Mouse (Mus musculus) kidney, postnatal 25 days (tissue): ENCODE measurements around the gene Stx5a.

Source experiments
- DNase-seq, 2 experiments: peaks; one replicate each; pipeline ENCODE4 v3.0.0; 2021; ENCODE audit warnings: mixed read lengths in 2 of 2

Stx5a gene

DNA sequence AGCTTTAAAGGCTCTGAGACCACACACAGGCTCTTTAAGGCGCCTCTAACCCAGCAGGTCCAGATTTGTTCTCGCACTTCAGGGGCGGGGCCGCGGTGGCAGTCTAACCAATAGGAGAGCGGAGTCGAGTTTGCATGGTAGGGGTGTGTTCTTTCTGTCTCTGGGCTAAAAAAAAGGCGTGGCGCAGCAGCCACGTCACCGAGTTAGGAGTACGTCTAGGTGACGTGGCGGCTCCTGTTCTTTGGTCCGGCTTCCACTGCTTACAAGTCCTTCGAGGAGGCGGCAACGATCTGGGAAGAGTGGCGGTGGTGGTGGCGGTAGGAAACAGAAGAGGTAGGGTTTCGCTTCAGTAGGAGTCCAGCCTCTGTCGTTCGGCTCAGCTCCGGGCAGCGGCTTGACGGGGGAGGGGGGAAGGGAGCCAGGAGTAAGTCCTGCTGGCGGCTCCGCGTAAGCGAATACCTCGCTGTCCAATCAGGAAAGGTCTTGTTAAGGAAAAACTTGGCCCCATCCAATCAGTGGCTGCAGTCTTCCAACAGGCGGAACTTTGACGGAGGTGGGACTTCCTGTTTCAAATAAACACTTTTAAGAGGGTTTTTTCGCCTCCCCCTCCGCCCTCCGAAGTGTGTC is at the start of gene Stx5a:
TSS of gene Stx5a (plus strand) at position 171 of the 627 bp plus-strand sequence.
- peak; percentile 98 to 99 for DNase-seq

DNA sequence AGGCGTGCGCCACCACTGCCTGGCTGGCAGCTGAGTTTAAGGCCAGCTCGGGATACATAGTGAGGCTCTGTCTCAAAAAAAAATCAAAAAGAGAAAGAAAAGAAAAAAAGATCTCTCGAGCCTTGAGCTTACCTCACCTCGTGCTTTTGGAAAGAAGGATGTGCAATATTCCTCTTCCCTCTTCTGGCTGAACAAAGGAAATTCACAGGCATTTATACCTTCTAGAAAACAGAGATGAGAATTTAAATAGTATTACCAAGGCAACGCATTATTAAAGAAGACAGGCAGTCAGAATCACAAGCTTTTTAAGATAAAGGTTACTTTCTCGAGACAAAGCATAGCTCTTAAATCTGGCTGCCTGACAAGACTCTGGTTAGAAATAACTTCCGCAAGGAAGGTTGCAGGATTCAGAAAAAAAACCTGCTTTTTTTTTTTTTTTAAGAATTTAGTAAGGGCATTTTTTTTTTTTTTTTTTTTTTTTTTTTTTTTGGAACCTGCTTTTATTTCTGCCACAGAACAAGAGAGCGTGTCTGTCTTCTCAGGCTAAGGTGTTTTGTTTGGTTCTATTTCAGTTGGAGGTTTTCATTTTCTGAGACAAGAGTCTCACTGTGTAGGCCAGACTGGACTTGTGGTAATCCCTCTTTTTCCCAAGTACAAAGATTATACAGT is 49.2 kb upstream of the Stx5a start:
- no peak for DNase-seq

DNA sequence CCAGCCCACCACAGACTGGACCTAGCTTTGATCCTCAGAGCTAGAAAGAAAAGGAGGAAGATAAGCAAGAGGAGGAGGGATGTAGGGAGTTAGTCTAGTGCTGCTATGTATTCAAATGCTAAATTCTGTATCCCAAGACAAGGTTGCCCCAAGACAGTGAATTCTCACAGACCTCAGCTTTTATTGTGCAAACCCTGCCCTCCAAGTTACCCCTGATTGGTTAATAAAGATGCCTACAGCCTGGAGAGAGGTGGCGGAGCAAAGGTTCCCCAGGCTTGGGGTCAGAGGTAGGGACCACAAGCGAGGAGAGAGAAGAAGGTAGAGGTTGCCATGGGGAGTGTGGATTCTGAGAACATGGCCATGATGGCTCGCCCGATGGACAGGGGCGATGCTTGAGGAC is 48.5 kb upstream of the Stx5a start:
- DNase-seq: no peak

- DNase-seq: peak; percentile 80 to 83
These were observed 45.9 kb upstream of the Stx5a start for GRCm38 (mm10) chr19:8695330-8695729.

GRCm38 (mm10) chr19:8699652-8700051 is 41.6 kb upstream of the Stx5a start:
- DNase-seq: no peak

- peak; percentile 69 to 84 for DNase-seq
These were observed 38.8 kb upstream of the Stx5a start for GRCm38 (mm10) chr19:8702458-8702857.

- DNase-seq: no peak
These were observed 37.6 kb upstream of the Stx5a start for GRCm38 (mm10) chr19:8703571-8703970.

DNA sequence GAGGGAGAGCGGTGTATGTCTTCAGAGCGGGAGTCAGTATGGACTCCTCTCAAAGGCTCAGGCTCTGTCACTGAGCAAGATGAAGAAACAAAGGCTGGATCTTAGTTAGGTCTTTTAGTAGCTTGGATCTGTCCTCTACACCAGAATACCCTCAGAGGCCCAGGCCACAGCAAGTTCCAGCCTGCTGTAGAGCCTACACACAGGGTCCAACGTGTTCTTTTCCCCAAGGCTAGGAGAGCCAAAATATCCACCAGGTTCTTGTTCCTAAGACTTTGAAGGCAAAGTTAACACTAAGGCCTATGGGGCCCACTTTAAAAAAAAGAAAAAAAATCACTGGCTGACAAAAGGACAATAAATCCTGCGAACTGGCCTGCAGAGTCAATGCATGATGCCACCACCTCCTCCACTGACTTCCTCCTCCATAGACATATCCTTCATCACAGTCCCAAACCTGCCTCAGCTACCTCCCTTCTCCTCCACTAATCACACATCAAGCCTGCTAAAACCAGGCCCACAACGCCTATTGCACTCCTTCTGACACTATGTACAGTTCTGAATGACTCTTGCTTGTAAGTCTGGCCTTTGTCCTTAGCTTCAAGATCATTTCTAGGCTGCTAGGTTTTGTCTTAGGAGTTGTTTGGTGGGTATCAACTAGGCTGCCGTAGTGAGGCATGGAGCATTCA is 36.0 kb upstream of the Stx5a start:
- DNase-seq: no peak

GRCm38 (mm10) chr19:8706132-8706667 is 35.0 kb upstream of the Stx5a start:
- no peak for DNase-seq

DNA sequence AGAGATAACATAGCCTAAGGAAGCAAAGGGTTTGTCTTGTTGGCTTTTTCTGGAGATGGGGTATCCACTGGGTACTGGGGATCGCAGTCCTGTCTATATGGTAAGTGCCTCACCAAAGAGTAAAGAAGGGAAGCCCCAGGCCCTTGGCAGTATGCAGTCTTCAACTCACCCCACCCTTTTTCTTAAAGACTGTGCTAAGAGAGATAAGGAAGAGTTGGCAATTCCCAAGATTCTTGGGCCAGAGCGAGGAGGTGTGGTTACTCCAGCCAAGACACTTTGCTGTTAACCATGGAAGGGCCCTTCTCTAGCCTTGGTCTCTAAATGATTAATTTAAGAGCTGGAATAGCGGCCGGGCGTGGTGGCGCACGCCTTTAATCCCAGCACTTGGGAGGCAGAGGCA is 34.3 kb upstream of the Stx5a start:
- DNase-seq: no peak

DNA sequence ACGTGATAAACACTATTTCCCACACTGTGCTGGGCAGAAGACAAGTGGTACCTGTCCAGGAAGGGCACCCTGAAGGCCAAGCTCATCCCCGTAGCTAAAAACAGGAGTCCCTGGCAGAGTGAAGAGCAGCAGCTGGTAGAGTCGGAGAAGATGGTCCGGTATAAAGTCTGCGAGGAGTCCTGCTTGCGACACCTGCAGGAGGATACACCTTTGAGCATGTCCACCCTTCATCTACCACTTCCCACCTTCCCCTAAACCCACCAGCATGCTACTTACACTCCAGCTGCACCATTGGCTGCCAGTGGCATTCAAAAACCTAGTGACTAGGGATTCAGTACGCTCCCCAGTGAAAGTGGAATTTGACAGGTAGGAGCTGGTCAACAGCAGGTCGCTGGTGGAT is 32.3 kb upstream of the Stx5a start:
- DNase-seq: no peak

DNA sequence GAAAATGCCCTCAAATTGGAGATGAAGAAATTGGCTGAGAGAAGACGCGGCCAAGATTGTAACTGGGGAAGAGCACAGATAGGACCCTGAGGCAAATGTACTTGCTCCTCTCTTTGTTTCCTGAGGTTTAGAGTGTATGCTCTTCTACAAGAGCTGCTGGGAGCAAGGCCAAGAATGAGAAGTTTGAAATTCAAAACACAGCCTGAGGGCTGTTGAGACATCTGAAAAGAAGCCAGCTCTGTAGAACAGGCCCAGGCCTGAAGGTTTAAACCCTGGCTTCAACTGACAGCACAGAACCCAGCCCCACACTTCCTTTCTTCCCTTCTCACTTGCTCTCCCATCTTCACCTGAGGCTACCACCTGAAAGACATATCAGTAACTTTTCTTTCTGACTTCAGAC is 31.2 kb upstream of the Stx5a start:
- no peak for DNase-seq

DNA sequence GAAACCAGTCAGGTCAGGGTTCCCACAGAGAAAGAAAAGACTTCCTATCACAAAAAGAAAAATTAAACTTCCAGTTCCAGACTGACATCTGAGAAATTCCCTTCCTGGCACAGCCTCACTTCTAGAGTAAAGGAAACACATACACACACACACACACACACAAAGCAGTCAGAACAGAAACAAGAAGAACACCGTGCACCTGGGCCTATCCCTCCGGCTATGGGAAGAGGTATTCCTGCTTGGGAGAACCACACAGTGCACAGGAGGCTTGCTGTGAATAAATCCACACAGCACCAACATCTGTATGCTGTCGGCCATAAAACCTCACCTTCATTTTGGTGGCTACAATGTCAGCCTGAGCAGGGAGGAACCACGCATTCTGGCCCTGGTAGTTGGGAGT is 29.7 kb upstream of the Stx5a start:
- peak; percentile 25 to 53 for DNase-seq

DNA sequence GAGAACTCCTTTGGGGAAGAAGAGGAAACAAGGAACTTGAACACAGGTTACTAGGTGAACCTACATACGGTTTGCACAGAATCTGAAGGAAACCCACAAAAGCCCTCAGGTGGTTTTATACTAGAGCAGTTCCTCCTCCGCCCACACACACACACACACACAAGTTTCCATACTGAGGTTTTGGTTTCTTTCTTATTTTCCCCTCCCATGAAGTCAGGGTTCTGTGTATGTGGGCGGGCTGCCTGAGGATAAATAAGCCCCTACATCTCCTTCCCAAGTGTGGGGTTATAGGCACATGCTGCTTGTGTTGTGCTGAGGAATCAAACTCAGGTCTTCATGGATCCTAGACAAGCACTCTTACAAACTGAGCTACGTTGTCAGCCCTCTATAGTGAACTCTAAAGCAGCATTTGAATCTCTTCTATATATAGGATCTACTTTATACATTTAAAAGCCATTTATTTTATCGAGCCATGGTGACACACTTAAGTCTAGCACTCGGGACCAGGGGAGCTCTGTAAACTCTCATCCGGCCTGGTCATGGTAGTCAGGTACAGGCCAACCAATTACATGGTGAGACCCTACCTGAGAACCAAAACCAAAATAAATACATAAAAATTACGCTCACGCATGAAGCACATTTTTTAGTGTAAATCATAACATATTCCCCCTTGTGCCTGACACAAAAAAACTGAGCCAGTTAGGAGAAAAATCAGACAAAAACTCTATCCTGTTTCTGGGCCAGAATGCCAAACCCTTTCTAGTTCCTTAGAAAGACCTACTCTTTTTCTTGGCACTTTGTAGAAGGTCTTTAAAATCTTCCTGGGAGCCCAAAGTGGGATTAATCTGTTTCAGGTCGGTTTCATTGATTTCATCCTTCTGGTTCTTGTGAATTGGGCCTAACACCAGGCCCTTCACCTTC is 29.0 kb upstream of the Stx5a start:
- no peak for DNase-seq

GRCm38 (mm10) chr19:8712870-8713305 is 28.3 kb upstream of the Stx5a start:
- DNase-seq: peak; percentile 85 to 94

DNA sequence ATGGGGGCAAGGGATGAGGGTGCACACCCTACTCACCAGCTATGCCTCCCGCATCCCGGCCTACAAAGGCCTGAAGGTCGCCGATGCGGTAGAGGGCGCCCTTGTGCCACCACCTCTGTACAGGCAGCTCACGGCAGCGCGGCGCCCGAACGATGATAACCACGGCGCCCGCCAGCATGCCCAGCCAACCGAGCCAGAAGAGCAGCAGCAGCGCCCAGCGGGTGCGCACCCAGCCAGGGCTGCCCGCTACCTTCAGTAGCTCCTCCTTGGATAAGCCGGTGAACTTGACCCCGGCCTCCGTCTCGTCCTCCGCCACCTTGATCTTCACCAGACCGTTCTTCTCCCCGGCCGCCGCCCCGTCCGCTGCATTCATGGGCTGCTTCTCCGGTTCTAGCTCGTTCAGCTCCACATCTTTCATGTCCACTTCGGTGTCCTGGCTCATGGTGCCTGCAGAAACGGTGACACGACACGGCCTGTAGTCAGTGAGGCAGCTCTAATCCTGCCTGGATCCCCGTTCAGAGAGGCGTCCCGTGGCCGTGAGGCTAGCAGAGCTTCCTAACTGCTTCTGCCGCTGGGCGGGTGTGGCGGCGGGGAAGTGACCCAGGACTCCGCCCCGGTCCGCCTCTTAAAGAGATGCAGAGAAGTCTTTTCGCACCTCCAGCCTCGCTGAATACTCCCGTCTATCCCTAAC is 27.8 kb upstream of the Stx5a start:
- DNase-seq: peak; percentile 96 to 97

GRCm38 (mm10) chr19:8713997-8714652 is 27.1 kb upstream of the Stx5a start:
- DNase-seq: no peak

- peak; percentile 56 to 78 for DNase-seq
These were observed 26.3 kb upstream of the Stx5a start for GRCm38 (mm10) chr19:8714653-8715481.

- no peak for DNase-seq
These were observed 25.1 kb upstream of the Stx5a start for GRCm38 (mm10) chr19:8715868-8716766.
